Mouse (Mus musculus) midbrain, embryonic 16.5 days (tissue): Measurements from ENCODE around the gene Cyth2. TPM values are rescaled to one million over a fixed set of nuclear protein-coding genes. Genes with fewer than 3 reads are reported as not detected.

Experiments
- ATAC-seq: fragments of 200-750 bp; cut with Nextera tagmentation; 2 replicates; pipeline ENCODE4 v1.8.0; 2017; ENCODE audit warnings: moderate TSS enrichment
- H3K27ac ChIP-seq: fragments of 300-500 bp; sonication (generic); 2 replicates; pipeline ENCODE4 v1.5.1; 2014; ENCODE audit warnings: mild to moderate bottlenecking, low read length, mixed read lengths
- H3K27me3 ChIP-seq: fragments of 300-500 bp; sonication (generic); 2 replicates; pipeline ENCODE4 v1.6.1; 2014; ENCODE audit warnings: low read depth, low read length, mixed read lengths; ENCODE audit not compliant: control insufficient read depth, insufficient read depth
- H3K36me3 ChIP-seq: fragments of 300-500 bp; sonication (generic); 2 replicates; pipeline ENCODE4 v1.6.1; 2014; ENCODE audit warnings: mild to moderate bottlenecking, low read length, moderate library complexity, mixed read lengths; ENCODE audit not compliant: control insufficient read depth, insufficient read depth
- H3K4me1 ChIP-seq: fragments of 300-500 bp; sonication (generic); 2 replicates; pipeline ENCODE4 v1.6.1; 2014; ENCODE audit warnings: mild to moderate bottlenecking, low read length, mixed read lengths; ENCODE audit not compliant: control insufficient read depth, insufficient read depth
- H3K4me2 ChIP-seq: fragments of 300-500 bp; sonication (generic); 2 replicates; pipeline ENCODE4 v1.6.1; 2014; ENCODE audit warnings: mild to moderate bottlenecking, low read length, mixed read lengths
- H3K4me3 ChIP-seq: fragments of 300-500 bp; sonication (generic); 2 replicates; pipeline ENCODE4 v1.5.1; 2014; ENCODE audit warnings: low read depth, mild to moderate bottlenecking, low read length, moderate library complexity, mixed read lengths
- H3K9ac ChIP-seq: fragments of 300-500 bp; sonication (generic); 2 replicates; pipeline ENCODE4 v1.6.1; 2014; ENCODE audit warnings: low read depth, low read length, mixed read lengths
- H3K9me3 ChIP-seq: fragments of 300-500 bp; sonication (generic); replicated peaks from 2 replicates; pipeline ENCODE4 v1.6.1; 2014; ENCODE audit warnings: mild to moderate bottlenecking, low read length, mixed read lengths; ENCODE audit not compliant: control insufficient read depth, poor library complexity, severe bottlenecking
- WGBS: fragments of 180-500 bp; shearing (Covaris S2); extraction: QIAGEN DNeasy Blood & Tissue Kit; methylation state at CpG from one replicate; pipeline ENCODE4 v1.1.7; 2014; 5-methylcytosine and 5-hydroxymethylcytosine counted together
- polyA plus RNA-seq: library from polyadenylated mRNA; unstranded; fragments of >200 nt; fragmentation: Nextera tagmentation; extraction: Ambion mirVana; gene quantifications from 2 replicates; pipeline ENCODE4 v1.2.1, GENCODE M21; 2015

Gene Cyth2
- polyA plus RNA-seq, 1 experiment from 2014 or later, result 275 TPM

- H3K27me3 ChIP-seq, result no peaks in the 10 kb centered on the region
- WGBS, result 26% methylated on average over 2 of the region's 2 CpGs
- ATAC-seq, result no peak
- peaks cover 15% of the 10 kb centered on the region for H3K36me3 ChIP-seq
- no peaks in the 10 kb centered on the region for H3K9me3 ChIP-seq
- H3K27ac ChIP-seq, result no peak overlapping the region
- H3K4me3 ChIP-seq, result no peak overlapping the region
- H3K9ac ChIP-seq, result no peak overlapping the region
- H3K4me2 ChIP-seq, result no peak overlapping the region
- H3K4me1 ChIP-seq, result peaks cover 28% of the 10 kb centered on the region
Measured at GRCm38 (mm10) chr7:45815984-45816351, 1.6 kb upstream of the Cyth2 start.

- no peaks in the 10 kb centered on the region for H3K27me3 ChIP-seq
- 16% methylated on average over 10 of the region's 10 CpGs for WGBS
- H3K9me3 ChIP-seq, result no peaks in the 10 kb centered on the region
- peak overlapping the region; percentile 27; the same call in 1 of the 2 replicates for H3K9ac ChIP-seq
- H3K27ac ChIP-seq, result peak overlapping the region; percentile 77
- peaks cover 16% of the 10 kb centered on the region for H3K36me3 ChIP-seq
- peaks cover 28% of the 10 kb centered on the region for H3K4me1 ChIP-seq
- ATAC-seq, result no peak
- H3K4me3 ChIP-seq, result no peak overlapping the region; the same call in 1 of the 2 replicates
- H3K4me2 ChIP-seq, result peak overlapping the region; percentile 46
Measured at GRCm38 (mm10) chr7:45815323-45815983, 1.1 kb upstream of the Cyth2 start.

DNA sequence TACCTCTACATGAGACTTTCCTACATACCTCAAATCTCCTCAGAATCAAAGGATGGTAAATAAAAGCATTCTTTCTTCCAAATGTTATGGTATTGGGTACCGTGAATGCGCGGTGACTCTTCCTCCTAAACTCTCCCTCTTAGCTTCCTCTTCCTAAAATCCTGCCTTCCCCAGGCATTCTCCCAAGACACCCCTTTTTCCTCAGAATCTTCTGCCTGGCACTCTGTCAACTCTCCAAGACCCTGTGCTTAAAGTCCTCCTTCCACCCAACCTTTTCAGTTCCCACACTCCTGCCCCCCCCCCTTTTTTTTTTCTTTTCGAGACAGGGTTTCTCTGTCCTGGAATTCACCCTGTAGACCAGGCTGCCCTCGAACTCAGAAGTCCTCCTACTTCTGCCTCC lies 460 bp upstream of the Cyth2 start:
- Histone ChIP-seq H3K9me3 (no peaks in the 10 kb centered on the region), H3K4me3 (peak overlapping the region; percentile 25), H3K4me1 (peaks cover 28% of the 10 kb centered on the region), H3K4me2 (peak overlapping the region; percentile 46), H3K27ac (peak overlapping the region; percentile 77), H3K36me3 (peaks cover 22% of the 10 kb centered on the region), H3K27me3 (no peaks in the 10 kb centered on the region), H3K9ac (peak overlapping the region; percentile 27; the same call in 1 of the 2 replicates)
- no peak for ATAC-seq
- 0% methylated on average over 5 of the region's 5 CpGs for WGBS

DNA sequence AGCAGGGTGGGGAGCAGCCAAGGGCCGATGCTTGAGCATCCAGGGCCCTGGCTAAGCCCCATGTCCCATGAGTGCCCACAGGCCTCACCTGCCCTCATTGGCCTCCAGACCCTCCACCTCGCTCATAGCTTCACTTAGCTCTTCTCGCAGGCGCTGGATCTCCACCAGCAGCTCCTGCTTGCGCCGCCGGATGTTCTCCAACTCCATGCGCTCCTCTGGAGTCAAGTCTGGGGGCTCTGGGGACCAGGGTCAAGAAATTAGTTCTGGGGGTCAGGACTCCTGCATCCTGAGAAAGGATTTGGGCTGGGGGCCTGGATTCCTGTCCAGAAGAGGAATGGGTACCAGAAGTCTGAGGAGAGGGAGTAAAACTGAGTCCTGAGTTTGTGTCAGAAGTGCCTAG lies 1.5 kb downstream of the Cyth2 start:
- 91% methylated on average over 8 of the region's 8 CpGs for WGBS
- H3K9ac ChIP-seq, result peak overlapping the region; percentile 100
- H3K9me3 ChIP-seq, result no peaks in the 10 kb centered on the region
- peak overlapping the region; percentile 100; the same call in 1 of the 2 replicates for H3K27ac ChIP-seq
- peak overlapping the region; percentile 94 for H3K4me3 ChIP-seq
- ATAC-seq, result no peak
- H3K27me3 ChIP-seq, result no peaks in the 10 kb centered on the region
- H3K4me1 ChIP-seq, result peaks cover 28% of the 10 kb centered on the region
- H3K4me2 ChIP-seq, result peak overlapping the region; percentile 91
- H3K36me3 ChIP-seq, result peaks cover 40% of the 10 kb centered on the region

DNA sequence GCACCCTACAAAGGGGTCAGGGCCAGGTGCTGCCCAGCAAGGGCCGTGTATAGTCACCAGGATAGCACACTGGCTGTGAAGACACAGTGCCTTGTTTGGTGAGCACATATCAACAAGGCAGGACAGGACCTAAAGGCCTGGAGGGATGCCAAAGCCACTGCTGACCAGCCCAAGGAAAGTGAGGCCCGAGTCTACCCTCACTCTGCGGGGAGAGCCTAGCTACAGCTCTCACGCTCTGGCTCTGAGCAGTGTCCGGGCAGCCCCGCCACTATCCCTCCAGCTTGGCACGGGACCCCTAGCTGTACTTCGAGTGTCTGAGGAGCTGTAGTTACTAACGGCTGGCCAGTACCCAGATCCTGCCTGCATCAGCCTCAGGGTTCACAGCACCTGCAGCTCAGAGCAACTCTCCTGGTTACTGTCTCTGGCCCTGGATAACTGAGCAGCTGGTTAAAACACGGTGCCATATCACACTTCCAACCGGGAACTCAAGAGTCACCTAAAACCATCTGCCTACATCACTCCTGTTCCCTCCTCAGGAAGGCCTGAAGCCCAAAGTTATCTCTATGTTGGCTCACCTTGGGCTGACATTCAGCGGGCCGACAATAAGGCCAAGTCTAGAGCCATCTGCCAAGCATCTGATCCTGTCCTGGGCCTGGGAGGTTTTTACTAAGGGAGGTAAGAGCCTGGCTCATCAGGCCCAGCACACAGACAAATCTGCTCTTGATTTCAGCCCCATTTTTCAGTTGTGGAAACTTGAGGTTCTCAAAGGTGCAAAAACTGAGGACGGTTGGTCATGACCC lies 4.9 kb downstream of the Cyth2 start:
- Histone ChIP-seq H3K4me2 (no peak overlapping the region), H3K27ac (no peak overlapping the region), H3K9me3 (no peaks in the 10 kb centered on the region), H3K9ac (peak overlapping the region; percentile 16; the same call in 1 of the 2 replicates), H3K27me3 (no peaks in the 10 kb centered on the region), H3K4me3 (no peak overlapping the region), H3K4me1 (peaks cover 18% of the 10 kb centered on the region), H3K36me3 (peaks cover 47% of the 10 kb centered on the region)
- ATAC-seq, result no peak
- 86% methylated on average over 14 of the region's 14 CpGs for WGBS

DNA sequence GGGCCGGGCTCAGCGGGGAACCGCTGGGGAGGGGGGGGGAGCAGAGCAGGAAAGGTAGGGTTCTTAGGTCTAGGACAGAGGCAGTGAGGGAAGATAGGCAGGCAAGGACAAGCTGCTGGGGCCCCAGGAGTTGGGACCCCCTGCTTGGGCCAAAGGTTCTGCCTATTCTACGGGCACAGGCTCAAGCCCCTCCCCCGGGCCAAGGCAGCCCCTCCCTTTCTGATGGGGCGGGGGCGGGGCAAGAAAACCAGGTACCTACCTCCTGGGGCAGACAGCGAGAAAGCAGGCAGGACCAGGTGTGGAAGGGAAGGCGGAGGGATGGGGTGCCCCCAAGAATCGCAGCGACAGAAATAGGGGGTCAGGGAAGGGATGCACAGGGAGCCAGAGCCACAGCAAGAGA lies 5.9 kb downstream of the Cyth2 start:
- Histone ChIP-seq H3K9ac (no peak overlapping the region), H3K36me3 (peaks cover 50% of the 10 kb centered on the region), H3K4me1 (peaks cover 18% of the 10 kb centered on the region), H3K27ac (peak overlapping the region; percentile 35; the same call in 1 of the 2 replicates), H3K9me3 (no peaks in the 10 kb centered on the region), H3K27me3 (no peaks in the 10 kb centered on the region), H3K4me2 (no peak overlapping the region), H3K4me3 (no peak overlapping the region)
- WGBS, result 37% methylated on average over 11 of the region's 11 CpGs
- ATAC-seq, result no peak

DNA sequence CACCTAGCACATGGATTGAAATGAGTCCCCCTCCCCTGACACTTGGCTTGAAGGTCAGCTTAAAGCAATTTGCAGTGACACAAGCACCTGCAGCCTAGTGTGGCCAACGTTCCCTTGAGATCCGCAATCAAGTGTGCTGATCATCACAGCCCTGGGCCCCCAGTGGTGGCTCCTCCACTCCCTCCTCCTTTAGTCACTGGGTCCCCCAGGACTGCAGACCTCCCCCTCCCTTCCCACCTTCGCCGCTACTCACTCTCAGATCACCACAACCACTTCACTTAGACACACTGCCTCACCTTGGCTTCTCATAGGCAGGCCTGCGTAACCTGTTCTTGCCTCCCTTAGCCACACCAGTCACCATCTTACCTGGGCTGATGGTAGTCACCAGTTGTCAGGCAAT lies 8.4 kb downstream of the Cyth2 start:
- Histone ChIP-seq H3K9ac (no peak overlapping the region), H3K27me3 (no peaks in the 10 kb centered on the region), H3K9me3 (no peaks in the 10 kb centered on the region), H3K4me2 (no peak overlapping the region), H3K4me1 (peaks cover 6% of the 10 kb centered on the region; the same call in 1 of the 2 replicates), H3K36me3 (peaks cover 45% of the 10 kb centered on the region), H3K4me3 (no peak overlapping the region), H3K27ac (peak overlapping the region; percentile 5; the same call in 1 of the 2 replicates)
- WGBS, result 61% methylated on average over 5 of the region's 5 CpGs
- no peak for ATAC-seq

DNA sequence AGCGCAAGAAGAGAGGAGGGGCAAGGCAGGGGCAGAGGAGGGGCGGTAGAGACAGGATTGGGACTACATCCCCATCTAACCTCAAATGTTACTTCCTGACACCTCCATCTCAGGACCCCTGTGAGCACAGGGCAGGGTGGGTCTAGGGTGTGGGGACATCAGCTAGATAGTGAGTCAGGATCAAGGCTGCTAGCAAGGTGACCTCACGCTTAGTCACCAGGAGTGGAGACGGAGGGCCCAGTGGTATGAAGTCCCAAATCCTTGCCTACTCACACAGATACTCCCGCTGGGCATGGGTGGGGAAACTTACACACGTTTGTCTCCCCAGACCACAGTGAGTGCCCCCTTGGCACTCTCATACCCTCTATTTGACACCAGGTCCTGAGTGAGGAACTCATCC lies 11.8 kb downstream of the Cyth2 start:
- Histone ChIP-seq H3K9me3 (no peaks in the 10 kb centered on the region), H3K9ac (no peak overlapping the region), H3K4me3 (no peak overlapping the region), H3K4me2 (no peak overlapping the region), H3K27ac (no peak overlapping the region), H3K36me3 (peaks cover 20% of the 10 kb centered on the region), H3K27me3 (no peaks in the 10 kb centered on the region), H3K4me1 (peaks cover 20% of the 10 kb centered on the region)
- no peak for ATAC-seq
- 92% methylated on average over 6 of the region's 6 CpGs for WGBS

- no peak overlapping the region for H3K4me3 ChIP-seq
- no peak overlapping the region for H3K4me2 ChIP-seq
- no peaks in the 10 kb centered on the region for H3K27me3 ChIP-seq
- no peaks in the 10 kb centered on the region for H3K9me3 ChIP-seq
- H3K9ac ChIP-seq, result no peak overlapping the region
- H3K27ac ChIP-seq, result peak overlapping the region; percentile 56
- 2% methylated on average over 12 of the region's 12 CpGs for WGBS
- H3K4me1 ChIP-seq, result peaks cover 23% of the 10 kb centered on the region
- ATAC-seq, result peak; percentile 49; the same call in 1 of the 2 replicates
- H3K36me3 ChIP-seq, result peaks cover 16% of the 10 kb centered on the region
Measured at GRCm38 (mm10) chr7:45801348-45801747, 13.0 kb downstream of the Cyth2 start.
